Mouse (Mus musculus) heart, embryonic 16.5 days (tissue): Measurements from ENCODE around the gene Ccr3. TPM values are rescaled to one million over a fixed set of nuclear protein-coding genes. Genes with fewer than 3 reads are reported as not detected.
"Not testable (repeated sequence)": the region's sequence is repeated elsewhere in the genome, so short reads cannot be mapped to it uniquely, and the experiment has no call there.

Source experiments
- ATAC-seq: fragments of 200-750 bp; cut with Nextera tagmentation; replicated peaks from 2 replicates; pipeline ENCODE4 v1.8.0; 2017; ENCODE audit warnings: moderate number of reproducible peaks; ENCODE audit not compliant: insufficient read depth, low FRiP score; ENCODE audit errors: extremely low read depth
- H3K27ac ChIP-seq: fragments of 300-500 bp; sonication (generic); 2 replicates; pipeline ENCODE4 v1.5.1; 2014; ENCODE audit warnings: mild to moderate bottlenecking, low read length, control low read depth, moderate library complexity
- H3K27me3 ChIP-seq: fragments of 300-500 bp; sonication (generic); 2 replicates; pipeline ENCODE4 v1.6.1; 2014; ENCODE audit warnings: low read length, mixed read lengths; ENCODE audit not compliant: control insufficient read depth, insufficient read depth
- H3K36me3 ChIP-seq: fragments of 300-500 bp; sonication (generic); 2 replicates; pipeline ENCODE4 v1.6.1; 2014; ENCODE audit not compliant: control insufficient read depth, insufficient read depth
- H3K4me1 ChIP-seq: fragments of 300-500 bp; sonication (generic); 2 replicates; pipeline ENCODE4 v1.6.1; 2014; ENCODE audit warnings: low read length, mixed read lengths; ENCODE audit not compliant: control insufficient read depth, insufficient read depth
- H3K4me2 ChIP-seq: fragments of 300-500 bp; sonication (generic); 2 replicates; pipeline ENCODE4 v1.6.1; 2014; ENCODE audit warnings: low read depth, mild to moderate bottlenecking, control low read depth, low read length
- H3K4me3 ChIP-seq: fragments of 300-500 bp; sonication (generic); 2 replicates; pipeline ENCODE4 v1.5.1; 2014; ENCODE audit warnings: mild to moderate bottlenecking, control low read depth, low read length
- H3K9ac ChIP-seq: fragments of 300-500 bp; sonication (generic); 2 replicates; pipeline ENCODE4 v1.6.1; 2014; ENCODE audit warnings: low read length, control low read depth
- H3K9me3 ChIP-seq: fragments of 300-500 bp; sonication (generic); replicated peaks from 2 replicates; pipeline ENCODE4 v1.6.1; 2016; ENCODE audit warnings: low read length; ENCODE audit not compliant: control insufficient read depth
- WGBS: fragments of 180-500 bp; shearing (Covaris S2); extraction: QIAGEN DNeasy Blood & Tissue Kit; methylation state at CpG from one replicate; pipeline ENCODE4 v1.1.7; 2014; 5-methylcytosine and 5-hydroxymethylcytosine counted together
- polyA plus RNA-seq: library from polyadenylated mRNA; unstranded; fragments of >200 nt; fragmentation: Nextera tagmentation; extraction: Ambion mirVana; gene quantifications from 2 replicates; pipeline ENCODE4 v1.2.1, GENCODE M21; 2015

Ccr3 gene
- polyA plus RNA-seq, 1 experiment from 2014 or later, result 0.12 TPM

DNA sequence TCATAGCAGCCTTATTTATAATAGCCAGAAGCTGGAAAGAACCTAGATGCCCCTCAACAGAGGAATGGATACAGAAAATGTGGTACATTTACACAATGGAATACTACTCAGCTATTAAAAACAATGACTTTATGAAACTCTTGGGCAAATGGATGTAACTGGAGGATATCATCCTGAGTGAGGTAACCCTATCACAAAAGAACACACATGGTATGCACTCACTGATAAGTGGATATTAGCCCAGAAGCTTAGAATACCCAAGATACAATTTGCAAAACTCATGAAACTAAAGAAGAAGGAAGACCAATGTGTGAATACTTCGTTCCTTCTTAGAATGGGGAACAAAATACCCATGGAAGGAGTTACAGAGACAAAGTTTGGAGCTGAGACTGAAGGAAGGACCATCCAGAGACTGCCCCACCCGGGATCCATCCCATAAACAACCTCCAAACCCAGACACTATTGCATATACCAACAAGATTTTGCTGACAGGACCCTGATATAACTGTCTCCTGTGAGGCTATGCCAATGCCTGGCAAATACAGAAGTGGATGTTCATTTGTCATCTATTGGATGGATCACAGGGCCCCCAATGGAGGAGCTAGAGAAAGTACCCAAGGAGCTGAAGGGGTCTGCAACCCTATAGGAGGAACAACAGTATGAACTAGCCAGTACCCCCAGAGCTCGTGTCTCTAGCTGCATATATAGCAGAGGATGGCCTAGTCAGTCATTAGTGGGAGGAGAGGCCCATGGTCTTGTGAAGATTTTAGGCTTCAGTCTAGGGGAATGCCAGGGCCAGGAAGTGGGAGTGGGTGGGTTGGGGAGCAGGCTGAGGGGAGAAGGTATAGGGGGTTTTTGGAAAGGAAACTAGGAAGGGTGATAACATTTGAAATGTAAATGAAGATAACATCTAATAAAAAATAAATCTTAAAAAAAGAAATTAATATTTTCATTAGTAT, 40.0 kb downstream of the Ccr3 start:
- H3K9me3 ChIP-seq, H3K4me2 ChIP-seq, H3K27ac ChIP-seq, H3K27me3 ChIP-seq, H3K4me1 ChIP-seq, H3K9ac ChIP-seq, H3K4me3 ChIP-seq, ATAC-seq, H3K36me3 ChIP-seq: not testable (repeated sequence)
- 43% methylated on average over 3 of the region's 3 CpGs for WGBS

DNA sequence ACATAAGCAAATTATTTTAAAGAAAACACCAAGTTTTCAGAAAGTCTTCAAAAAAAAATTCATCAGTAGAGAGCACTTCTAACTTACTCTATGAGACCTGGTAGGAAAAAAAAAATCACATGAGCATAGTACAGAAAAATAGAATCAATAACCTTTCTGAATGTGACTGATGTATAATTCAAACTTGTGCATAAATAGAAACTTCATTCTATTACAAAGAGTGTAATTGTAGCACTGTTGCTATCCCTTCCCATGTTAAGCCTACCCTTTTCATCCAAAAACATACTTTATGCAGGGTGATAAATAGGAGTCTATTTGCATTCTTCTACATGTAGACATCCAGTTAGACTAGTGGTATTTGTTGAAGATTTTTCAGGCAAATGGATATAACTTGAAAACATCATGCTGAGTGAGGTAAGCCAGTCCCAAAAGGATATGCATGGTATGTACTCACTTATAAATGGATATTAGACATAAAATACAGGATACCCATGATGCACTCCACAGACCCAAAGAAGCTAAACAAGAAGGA, 44.9 kb downstream of the Ccr3 start:
- ATAC-seq, result no peak
- no peak overlapping the region for H3K4me2 ChIP-seq
- no peaks in the 10 kb centered on the region for H3K36me3 ChIP-seq
- no peaks in the 10 kb centered on the region for H3K4me1 ChIP-seq
- H3K27me3 ChIP-seq, result no peaks in the 10 kb centered on the region
- H3K4me3 ChIP-seq, result no peak overlapping the region
- H3K9ac ChIP-seq, result no peak overlapping the region
- no peak overlapping the region for H3K27ac ChIP-seq
- no peaks in the 10 kb centered on the region for H3K9me3 ChIP-seq

DNA sequence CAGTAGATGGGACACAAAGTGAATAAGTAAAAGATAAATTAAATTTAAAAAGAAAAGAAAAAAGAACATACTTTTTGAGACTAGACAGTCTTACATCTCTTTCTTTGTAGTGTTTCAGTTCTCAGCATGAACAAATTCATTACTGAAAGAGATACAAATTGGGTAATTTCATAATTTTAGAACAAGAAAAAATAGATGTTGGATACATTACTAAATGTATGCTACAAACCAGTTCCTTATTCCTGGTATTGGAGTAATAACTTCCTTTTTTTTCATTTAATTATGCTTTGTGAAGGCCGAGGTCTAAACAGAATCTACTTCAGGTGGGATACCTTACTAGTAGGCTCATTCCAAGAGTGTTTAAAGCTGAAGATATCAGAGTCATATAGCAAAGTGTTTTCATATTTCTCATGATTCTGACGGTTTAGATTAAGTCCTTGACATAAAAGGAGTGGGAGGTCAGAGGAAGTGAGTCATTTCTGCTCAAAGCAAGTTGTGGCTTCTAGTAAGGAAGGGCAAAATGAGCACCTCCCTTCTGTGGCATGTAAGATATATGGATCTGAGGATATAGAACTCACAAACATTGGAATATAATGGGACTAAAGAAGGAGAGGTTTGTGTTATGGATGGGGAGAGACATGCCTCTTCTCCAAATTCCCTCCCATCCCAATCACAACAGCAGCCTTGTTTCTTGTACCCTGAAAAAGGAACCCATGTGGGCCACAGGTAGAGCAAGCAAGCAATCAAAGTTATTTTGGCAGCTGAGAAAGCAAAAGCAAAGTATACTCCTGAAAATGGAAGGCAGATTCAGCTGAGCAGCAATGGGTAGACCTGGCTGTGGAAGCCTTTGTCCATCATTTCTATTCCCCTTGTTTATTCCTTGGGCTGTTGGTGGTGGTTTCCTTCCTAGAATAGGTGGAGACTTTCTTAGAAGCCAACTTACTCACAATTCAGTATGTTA, 46.6 kb downstream of the Ccr3 start:
- H3K9me3 ChIP-seq, result no peaks in the 10 kb centered on the region
- H3K4me2 ChIP-seq, result no peak overlapping the region
- H3K4me1 ChIP-seq, result no peaks in the 10 kb centered on the region
- H3K27me3 ChIP-seq, result no peaks in the 10 kb centered on the region
- H3K36me3 ChIP-seq, result no peaks in the 10 kb centered on the region
- H3K4me3 ChIP-seq, result no peak overlapping the region
- H3K27ac ChIP-seq, result no peak overlapping the region
- 43% methylated on average over 2 of the region's 2 CpGs for WGBS
- no peak for ATAC-seq
- H3K9ac ChIP-seq, result no peak overlapping the region

DNA sequence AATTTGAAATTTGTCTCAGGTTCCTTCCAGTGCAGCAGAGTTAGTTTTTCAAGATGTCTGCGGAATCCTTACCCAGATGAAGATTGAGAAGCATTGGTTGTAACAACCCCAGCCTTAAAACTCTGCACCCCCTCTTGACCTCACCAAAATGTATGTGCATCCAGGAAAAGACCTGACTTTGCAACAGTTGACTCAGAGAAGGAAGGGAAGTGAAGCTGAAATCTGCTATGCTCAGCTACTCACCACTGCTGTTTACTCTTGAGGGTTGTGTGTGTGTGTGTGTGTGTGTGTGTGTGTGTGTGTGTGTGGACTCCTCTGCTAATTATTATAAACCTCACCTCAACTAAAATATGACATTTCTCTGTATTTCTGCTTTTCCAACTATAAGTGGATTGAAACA, 49.7 kb downstream of the Ccr3 start:
- H3K9me3 ChIP-seq, result no peaks in the 10 kb centered on the region
- no peak overlapping the region for H3K9ac ChIP-seq
- H3K4me2 ChIP-seq, result no peak overlapping the region
- 84% methylated on average over 1 of the region's 1 CpGs for WGBS
- no peaks in the 10 kb centered on the region for H3K27me3 ChIP-seq
- H3K4me3 ChIP-seq, result no peak overlapping the region
- no peak for ATAC-seq
- H3K36me3 ChIP-seq, result no peaks in the 10 kb centered on the region
- no peak overlapping the region for H3K27ac ChIP-seq
- no peaks in the 10 kb centered on the region for H3K4me1 ChIP-seq

DNA sequence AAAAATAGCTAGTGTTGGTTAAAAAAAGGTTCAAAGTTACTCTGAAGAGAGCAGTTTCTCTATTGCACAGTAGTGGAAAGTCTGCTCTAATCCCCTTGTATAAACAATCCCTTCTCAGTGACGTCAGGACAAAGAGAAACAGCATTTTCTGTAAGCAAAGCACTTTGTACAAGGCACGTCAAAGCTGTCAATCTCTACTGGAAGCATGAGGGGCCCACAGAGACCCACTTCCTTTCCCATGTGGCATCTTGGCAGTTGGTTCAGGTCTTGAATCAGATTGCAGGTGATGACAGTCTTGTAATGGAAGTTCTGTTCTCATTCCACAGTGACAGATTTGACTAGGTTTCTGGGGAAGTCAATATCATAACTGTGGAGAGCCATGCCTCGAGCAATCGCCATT, 58.0 kb downstream of the Ccr3 start:
- H3K4me1 ChIP-seq, result no peaks in the 10 kb centered on the region
- no peaks in the 10 kb centered on the region for H3K27me3 ChIP-seq
- no peak overlapping the region for H3K4me3 ChIP-seq
- no peak overlapping the region for H3K4me2 ChIP-seq
- H3K9ac ChIP-seq, result no peak overlapping the region
- H3K27ac ChIP-seq, result no peak overlapping the region
- 53% methylated on average over 4 of the region's 4 CpGs for WGBS
- ATAC-seq, result no peak
- no peaks in the 10 kb centered on the region for H3K9me3 ChIP-seq
- H3K36me3 ChIP-seq, result no peaks in the 10 kb centered on the region

DNA sequence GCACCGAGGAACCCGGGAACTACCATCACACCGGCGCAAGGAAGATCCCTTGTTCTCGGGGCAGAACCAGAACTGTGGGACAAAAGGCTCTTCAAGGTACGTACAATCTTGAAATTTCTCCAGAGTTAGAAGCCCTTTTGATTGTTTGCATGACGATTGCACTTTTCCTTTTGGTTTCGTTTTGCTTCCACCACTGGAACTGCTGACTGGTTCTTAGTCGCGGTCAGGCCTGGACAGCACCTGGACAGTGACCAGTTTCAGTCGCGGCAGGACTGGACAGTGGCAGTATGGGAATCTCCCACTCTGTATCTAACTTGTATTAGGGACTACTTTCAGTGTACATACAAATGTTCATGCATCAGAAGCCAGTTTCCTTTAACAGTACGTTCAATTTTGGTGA, 58.7 kb downstream of the Ccr3 start:
- not testable (repeated sequence) for ATAC-seq, H3K4me1 ChIP-seq, H3K4me2 ChIP-seq, H3K27me3 ChIP-seq, H3K9me3 ChIP-seq, H3K27ac ChIP-seq, H3K36me3 ChIP-seq, H3K9ac ChIP-seq, H3K4me3 ChIP-seq
- 90% methylated on average over 12 of the region's 13 CpGs for WGBS

Other genes with a start within 250 kb of the Ccr3 start
- gene Cxcr6, start 215.5 kb upstream of the Ccr3 start, polyA plus RNA-seq, result 0.65 and 1.2 TPM in 2 replicates
- 29.0 and 34.1 TPM in 2 replicates for gene Fyco1, start 170.1 kb upstream of the Ccr3 start, polyA plus RNA-seq
- gene Xcr1, start 159.9 kb upstream of the Ccr3 start, polyA plus RNA-seq, result 0.05 TPM in 1 of 2 replicates, not detected in the other
- gene Ccr1, start 53.3 kb upstream of the Ccr3 start, polyA plus RNA-seq, result 1.2 and 1.8 TPM in 2 replicates
- gene Ccr1l1, start 43.6 kb upstream of the Ccr3 start, polyA plus RNA-seq, result not detected in 2 replicates
- 2.1 and 2.8 TPM in 2 replicates for gene Ccr2, start 80.0 kb downstream of the Ccr3 start, polyA plus RNA-seq
- 0.89 and 1.7 TPM in 2 replicates for gene Ccr5, start 99.6 kb downstream of the Ccr3 start, polyA plus RNA-seq